Mouse (Mus musculus) lung, adult 2 months (tissue): ENCODE results near the gene B430306N03Rik.

ENCODE experiments used
- CTCF ChIP-seq: fragments of 200-500 bp; IDR thresholded peaks from 2 replicates; pipeline ENCODE4 v1.5.1; 2011; ENCODE audit warnings: mild to moderate bottlenecking, low read length, control low read depth; ENCODE audit not compliant: insufficient read depth
- POLR2A ChIP-seq: fragments of 200-500 bp; IDR thresholded peaks from 2 replicates; pipeline ENCODE4 v1.6.1; 2011; ENCODE audit warnings: low read depth, mild to moderate bottlenecking, control low read depth, low read length, borderline replicate concordance; ENCODE audit errors: extremely low read depth

DNA sequence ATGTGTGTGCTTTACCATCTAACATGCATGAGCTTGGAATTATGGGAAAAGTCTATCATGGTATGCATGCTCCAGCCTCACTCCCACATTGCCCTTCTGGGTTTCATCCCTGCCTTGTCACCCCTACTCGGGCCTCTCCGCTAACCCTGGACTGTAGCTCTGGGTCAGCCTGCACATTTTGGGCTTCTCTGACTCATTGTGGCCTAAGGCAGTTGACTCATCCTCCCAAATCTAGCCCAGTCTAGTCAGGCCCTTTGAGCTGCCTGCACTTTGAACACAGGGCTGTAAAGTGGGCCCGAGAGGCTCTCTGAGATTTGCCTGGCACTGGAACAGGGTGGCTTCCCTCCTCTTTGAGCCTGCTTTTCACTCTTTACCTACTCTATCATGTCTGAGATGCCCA is 39.9 kb downstream of the B430306N03Rik start:
- TF ChIP-seq CTCF = no peak
- TF ChIP-seq POLR2A = no peak
